Mouse (Mus musculus) bone marrow macrophage, adult 2 months (primary cell): ENCODE data around the gene Flnc.

Source experiments
- CTCF ChIP-seq: IDR thresholded peaks from 2 replicates; pipeline ENCODE4 v1.5.1; 2012; ENCODE audit warnings: low read depth, mild to moderate bottlenecking, low read length, moderate library complexity
- POLR2A ChIP-seq: IDR thresholded peaks from 2 replicates; pipeline ENCODE4 v1.6.1; 2012; ENCODE audit warnings: mild to moderate bottlenecking, low read depth, low read length, borderline replicate concordance

DNA sequence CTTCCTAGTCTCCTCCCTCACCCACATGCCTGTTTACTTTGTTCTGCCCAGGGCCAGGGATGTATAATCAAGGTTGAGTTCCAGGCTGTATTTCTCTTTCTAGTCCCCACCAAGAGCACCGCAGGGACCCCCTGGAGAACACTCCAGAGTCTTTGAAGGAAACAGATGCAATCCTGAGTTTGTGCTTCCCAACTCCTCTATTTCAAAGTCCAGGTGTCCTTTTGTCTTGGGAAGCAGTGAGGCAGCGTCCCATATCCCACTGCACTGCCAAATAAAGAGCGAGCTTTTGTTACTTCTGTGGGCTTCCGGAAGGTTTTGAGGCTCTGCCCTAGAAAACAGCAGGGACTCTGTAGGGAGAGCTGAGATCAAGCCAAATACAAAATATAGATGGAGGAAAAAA, 33.2 kb upstream of the Flnc start:
- TF ChIP-seq POLR2A (no peak), CTCF (no peak)
